Mouse (Mus musculus): ENCODE measurements around the gene Lrsam1.

Gene Lrsam1

GRCm38 (mm10) chr2:32926330-32927075, 34.9 kb downstream of the Lrsam1 start:
- DNase-seq (ENCODE audit: low spot score in 2 of 2) = no peak

DNA sequence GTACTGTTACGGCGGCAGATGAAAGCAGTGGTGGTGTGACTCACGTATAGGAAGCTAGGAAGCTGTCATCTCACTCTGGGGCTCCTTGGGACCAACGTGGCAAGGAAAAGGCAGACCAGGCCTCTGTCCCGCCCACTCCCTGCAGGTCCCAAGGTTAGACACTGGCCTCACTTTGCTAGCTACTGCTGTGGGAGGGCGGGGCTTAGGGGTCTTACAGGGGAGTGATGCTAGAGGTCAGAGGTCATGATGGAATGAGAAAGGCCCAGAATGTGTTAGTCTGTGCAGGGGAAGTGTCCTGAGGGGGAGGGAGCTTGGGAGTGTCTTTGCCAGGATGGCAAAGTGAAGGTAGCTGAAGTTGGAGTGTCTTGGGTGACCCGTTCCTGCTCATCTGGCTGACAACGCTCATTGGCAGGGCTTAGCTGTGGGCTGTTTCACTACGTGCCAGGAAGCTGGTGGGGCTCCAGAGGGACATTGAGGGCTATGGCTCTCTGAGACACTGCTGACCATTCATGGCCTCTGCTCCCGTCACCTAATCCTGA, 37.0 kb downstream of the Lrsam1 start:
- DNase-seq (ENCODE audit: low spot score in 2 of 2) = no peak

GRCm38 (mm10) chr2:32923551-32924250, 37.7 kb downstream of the Lrsam1 start:
- DNase-seq (ENCODE audit: low spot score in 2 of 2) = no peak

DNA sequence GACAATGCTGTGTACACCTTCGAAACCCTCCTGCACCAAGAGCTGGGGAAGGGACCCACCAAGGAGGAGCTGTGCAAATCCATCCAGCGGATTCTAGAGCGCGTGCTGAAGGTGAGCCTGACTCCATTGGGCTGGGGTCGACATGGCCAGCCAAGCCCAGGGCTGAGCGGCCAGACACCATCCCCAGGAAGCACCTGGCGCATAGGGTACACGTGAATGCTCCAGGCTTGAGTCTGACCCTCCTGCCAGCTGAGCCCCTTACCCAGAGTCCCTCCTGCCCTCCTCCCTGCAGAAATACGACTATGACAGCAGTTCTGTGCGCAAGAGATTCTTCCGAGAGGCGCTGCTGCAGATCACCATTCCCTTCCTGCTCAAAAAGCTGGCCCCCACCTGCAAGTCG, 38.9 kb downstream of the Lrsam1 start:
- no peak for DNase-seq (ENCODE audit: low spot score in 2 of 2)

- no peak for DNase-seq (ENCODE audit: low spot score in 2 of 2)
These were observed 39.5 kb downstream of the Lrsam1 start for GRCm38 (mm10) chr2:32921801-32922380.

DNA sequence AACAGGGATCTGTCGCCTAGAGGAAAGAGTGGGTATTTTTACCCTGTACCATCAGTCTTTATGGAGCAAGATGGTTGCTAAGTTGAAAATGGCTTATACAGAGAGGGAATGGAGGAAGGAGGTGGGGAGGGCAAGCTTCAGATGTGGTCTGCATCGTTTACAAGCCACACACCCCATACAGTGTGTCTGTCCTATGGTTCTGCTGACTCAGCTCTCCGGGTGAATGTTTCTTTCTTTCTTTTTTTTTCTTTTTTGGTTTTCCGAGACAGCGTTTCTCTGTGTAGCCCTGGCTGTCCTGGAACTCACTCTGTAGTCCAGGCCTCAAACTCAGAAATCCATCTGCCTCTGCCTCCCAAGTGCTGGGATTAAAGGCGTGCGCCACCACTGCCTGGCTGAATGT, 40.2 kb downstream of the Lrsam1 start:
- no peak for DNase-seq (ENCODE audit: low spot score in 2 of 2)

DNA sequence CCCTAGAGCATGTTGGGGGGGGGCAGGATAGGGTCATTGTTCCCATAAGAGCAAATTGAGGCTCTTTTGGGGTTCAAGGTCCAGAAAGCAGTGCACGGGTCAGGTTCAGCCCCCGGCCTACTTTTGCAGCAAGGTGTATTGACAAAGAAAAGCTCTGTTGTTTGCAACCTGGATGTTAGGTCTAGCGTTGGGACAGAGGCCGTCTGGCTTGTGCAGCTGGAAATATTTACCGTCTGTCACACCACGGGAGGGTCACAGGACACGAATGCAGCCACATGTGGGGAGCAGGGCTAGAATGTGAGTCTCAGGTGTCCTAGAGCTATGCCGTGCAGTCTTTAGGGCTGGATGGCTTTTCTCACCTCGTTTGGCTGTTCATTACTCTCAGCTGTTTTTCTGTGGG, 43.0 kb downstream of the Lrsam1 start:
- DNase-seq (ENCODE audit: low spot score in 2 of 2) = no peak

- peak in 1 of 2 experiments; percentile 59 for DNase-seq (ENCODE audit: low spot score in 2 of 2)
These were observed 43.9 kb downstream of the Lrsam1 start for GRCm38 (mm10) chr2:32917526-32917925.

- peak in 1 of 2 experiments; percentile 67 for DNase-seq (ENCODE audit: low spot score in 2 of 2)
These were observed 46.5 kb downstream of the Lrsam1 start for GRCm38 (mm10) chr2:32914896-32915295.

DNA sequence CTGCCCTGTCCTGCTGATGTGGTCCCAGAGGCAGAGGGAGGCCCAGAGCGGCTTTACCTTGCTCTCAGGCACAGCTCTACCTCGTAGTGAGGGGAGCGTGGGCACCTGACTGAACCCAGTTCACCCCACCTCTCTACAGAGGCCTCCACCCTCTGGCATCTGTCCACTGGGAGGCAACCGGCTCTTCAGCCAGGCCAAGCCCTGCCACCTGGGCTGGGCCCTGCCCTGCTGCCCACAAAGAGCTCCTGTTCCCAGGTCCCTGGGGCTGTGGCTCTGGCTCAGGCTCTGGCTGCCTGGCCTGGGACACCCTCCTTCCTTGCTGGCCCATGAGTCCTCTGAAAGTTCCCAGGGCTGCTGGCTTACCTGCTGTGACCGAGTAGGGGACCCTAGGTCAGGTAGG, 47.1 kb downstream of the Lrsam1 start:
- DNase-seq (ENCODE audit: low spot score in 2 of 2) = no peak

DNA sequence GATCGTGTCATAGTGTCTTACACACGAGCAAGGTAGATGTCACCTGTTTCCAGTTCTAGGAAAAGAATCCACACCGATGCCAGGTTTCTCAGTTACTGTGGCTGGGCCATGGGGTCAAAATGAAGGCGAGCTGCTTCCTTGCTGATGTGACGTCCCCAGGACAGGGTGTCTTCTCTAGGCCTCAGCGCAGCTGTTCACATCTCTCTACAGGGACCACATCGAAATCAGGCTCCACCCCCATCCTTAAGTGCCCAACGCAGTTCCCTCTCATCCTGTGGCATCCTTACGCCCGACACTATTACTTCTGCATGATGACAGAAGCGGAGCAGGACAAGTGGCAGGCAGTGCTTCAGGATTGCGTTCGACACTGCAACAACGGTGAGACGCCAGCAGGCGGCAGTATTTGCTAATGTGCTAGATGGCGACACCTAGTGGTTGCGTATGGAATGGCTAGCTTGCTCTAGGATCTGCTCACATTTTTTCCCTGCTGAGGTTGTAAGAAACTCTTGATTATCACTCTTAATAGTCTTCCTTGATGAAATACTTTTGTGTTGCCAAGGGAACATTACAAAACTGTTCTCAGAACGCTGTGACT, 49.1 kb downstream of the Lrsam1 start:
- peak; percentile 73 to 80 for DNase-seq (ENCODE audit: low spot score in 2 of 2)

- DNase-seq (ENCODE audit: low spot score in 2 of 2) = no peak
These were observed 49.7 kb downstream of the Lrsam1 start for GRCm38 (mm10) chr2:32911639-32912182.

DNA sequence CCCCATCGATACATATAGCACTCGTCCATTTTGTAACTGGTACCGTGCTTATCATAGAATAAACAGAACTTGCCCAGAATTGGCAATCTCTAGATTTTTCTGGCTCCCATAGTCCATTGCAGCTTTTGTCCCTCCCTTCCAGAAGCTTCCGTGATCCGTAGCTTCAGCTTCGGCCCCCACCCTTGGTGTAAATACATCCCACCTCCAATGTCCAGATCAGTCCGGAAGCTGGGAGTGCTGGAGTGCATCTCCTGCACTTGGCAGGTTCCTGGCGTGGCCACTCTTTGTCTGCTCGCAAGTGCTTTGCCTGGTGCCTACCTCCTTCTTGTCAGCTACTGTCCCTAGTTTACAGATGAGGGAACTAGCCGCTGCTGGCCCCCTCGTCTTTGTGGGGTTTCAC, 52.6 kb downstream of the Lrsam1 start:
- DNase-seq (ENCODE audit: low spot score in 2 of 2) = no peak

GRCm38 (mm10) chr2:32908272-32908671, 53.1 kb downstream of the Lrsam1 start:
- DNase-seq (ENCODE audit: low spot score in 2 of 2) = no peak

DNA sequence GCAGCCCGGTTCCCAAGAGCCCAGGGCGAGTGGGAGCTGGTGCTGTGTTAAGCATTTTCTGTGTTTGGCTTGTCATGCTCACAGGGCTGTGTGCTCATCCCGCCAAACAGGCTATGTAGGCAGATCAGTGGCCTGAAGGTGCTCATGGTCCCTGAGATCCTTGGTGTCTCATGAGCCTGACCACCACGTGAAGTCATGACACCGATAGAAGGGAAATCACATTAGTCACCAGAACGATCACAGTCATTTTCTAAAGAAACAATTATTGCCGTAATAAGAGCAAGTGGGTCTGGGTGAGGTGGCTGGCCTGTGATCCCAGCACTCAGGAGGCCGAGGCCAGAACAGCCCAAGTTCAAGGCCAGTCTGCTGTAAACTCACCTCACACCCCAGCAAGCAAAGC, 54.0 kb downstream of the Lrsam1 start:
- DNase-seq (ENCODE audit: low spot score in 2 of 2) = no peak

GRCm38 (mm10) chr2:32905297-32905696, 56.1 kb downstream of the Lrsam1 start:
- no peak for DNase-seq (ENCODE audit: low spot score in 2 of 2)

GRCm38 (mm10) chr2:32904637-32905036, 56.8 kb downstream of the Lrsam1 start:
- no peak for DNase-seq (ENCODE audit: low spot score in 2 of 2)

DNA sequence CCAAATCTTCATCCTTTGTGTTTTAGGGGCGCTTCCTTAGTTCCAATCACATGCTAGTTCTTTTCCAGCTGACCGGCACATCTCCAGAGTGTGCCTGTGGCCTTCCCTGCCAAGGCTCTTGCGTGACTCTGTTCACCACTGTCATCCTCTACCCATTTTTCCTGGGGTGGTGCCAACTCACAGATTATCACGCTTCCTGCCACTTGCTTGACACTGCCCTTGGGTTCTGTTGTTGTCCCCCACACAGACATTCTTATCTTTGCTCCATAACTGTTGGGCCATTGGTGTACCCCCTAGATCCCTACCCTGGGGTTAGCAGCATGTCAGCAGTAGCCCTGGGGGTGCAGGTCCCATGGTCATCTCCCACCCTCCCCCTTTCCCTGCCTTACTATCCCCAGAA, 57.9 kb downstream of the Lrsam1 start:
- no peak for DNase-seq (ENCODE audit: low spot score in 2 of 2)

DNA sequence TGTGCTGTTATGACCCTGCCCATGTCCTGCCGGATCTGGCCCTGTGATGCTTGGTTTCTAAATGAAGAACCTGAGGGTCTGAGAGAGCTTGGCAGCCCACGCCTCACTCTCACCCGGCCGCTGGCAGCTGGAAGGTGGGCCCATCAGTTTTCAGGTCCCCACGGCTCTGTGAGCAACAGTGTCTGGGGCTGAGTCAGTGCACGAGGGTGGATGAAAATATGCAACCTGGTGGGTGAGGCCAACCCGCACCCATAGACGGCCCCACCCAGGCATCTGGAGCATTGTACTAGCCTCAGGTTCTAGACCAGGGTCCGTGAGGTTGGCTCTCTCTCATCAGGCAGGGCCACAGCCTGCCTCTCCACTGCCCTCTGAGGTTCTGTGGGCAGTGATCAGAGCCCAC, 59.3 kb downstream of the Lrsam1 start:
- DNase-seq (ENCODE audit: low spot score in 2 of 2) = no peak

- DNase-seq (ENCODE audit: low spot score in 2 of 2) = peak; percentile 81 to 83
These were observed 62.4 kb downstream of the Lrsam1 start for GRCm38 (mm10) chr2:32898983-32899382.

- no peak for DNase-seq (ENCODE audit: low spot score in 2 of 2)
These were observed 64.8 kb downstream of the Lrsam1 start for GRCm38 (mm10) chr2:32896507-32897147.
